Mouse (Mus musculus): ENCODE measurements around the gene Arpc2.
"Not testable (repeated sequence)": the region's sequence is repeated elsewhere in the genome, so short reads cannot be mapped to it uniquely, and the experiment has no call there.

Gene Arpc2

DNA sequence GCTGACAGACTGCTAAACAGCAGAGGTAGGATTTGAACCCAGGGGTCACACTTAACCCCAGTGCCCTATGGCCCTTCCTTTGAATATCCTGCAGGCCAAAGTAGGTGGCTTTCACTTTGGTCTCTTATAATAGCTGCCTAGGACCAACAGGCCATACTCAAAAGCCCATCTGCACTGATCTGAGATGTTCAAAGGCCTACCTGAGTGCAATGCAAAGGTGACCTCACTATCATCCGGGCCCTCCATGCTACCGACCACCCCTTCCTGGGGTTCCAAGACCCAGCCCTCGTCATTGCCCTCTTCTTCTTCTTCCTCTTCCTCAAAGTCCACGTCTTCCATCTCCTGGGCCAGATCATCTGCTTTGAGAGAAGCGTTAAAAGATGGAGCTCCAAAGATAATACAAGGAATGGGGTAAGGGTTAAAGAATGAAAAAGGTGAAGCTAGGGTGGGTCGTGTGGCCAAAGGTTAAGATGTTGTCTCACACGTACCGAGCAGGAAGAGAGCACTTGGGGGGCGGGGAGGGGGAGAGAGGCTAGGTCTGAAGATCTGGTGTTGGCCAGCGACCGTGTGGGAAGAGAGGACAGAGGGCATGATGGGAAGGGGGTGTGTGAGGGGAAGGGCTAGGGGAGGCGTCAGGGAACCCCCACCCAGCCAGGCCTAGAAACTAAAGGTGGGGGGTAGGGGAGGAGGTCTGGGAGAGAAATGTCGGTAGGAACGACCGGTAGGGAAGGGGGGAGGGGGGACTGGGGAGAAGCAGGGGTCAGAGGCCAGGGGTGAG is 48.0 kb downstream of the Arpc2 start:
- DNase-seq (ENCODE audit: low spot score): no peak

GRCm38 (mm10) chr1:74284543-74285160 is 48.8 kb downstream of the Arpc2 start, which contains the start of the genes Aamp and Pnkd:
Gene Aamp, minus strand, starts transcription at chr1:74284738.
Gene Pnkd, plus strand, starts transcription at chr1:74284930.
- DNase-seq (ENCODE audit: low spot score): peak; percentile 100

GRCm38 (mm10) chr1:74285212-74286010 is 49.5 kb downstream of the Arpc2 start:
- DNase-seq (ENCODE audit: low spot score): no peak

- DNase-seq (ENCODE audit: low spot score): not testable (repeated sequence)
These were observed 51.2 kb downstream of the Arpc2 start for GRCm38 (mm10) chr1:74286869-74287607.

- DNase-seq (ENCODE audit: low spot score): no peak
These were observed 52.4 kb downstream of the Arpc2 start for GRCm38 (mm10) chr1:74288327-74288726.

GRCm38 (mm10) chr1:74289248-74289647 is 53.4 kb downstream of the Arpc2 start:
- DNase-seq (ENCODE audit: low spot score): no peak

DNA sequence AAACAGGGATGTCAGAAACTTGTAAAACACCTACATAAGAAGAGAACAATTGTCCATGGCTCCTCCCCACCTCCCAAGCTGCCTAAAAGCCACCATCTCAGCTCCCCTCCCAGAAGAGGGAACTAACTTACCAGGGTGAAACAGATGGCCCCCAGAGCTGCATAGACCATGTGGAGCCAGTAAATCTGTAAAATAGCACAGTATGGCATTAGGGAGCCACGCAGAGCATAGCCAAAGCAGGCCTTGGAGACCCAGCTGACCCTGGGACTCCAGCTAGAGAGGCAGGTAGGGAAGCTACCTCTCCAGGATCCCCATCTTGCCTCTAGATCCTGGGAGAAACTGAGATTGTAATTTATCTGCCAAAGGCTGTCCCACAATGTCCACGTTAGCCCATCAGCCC is 53.9 kb downstream of the Arpc2 start:
- no peak for DNase-seq (ENCODE audit: low spot score)

DNA sequence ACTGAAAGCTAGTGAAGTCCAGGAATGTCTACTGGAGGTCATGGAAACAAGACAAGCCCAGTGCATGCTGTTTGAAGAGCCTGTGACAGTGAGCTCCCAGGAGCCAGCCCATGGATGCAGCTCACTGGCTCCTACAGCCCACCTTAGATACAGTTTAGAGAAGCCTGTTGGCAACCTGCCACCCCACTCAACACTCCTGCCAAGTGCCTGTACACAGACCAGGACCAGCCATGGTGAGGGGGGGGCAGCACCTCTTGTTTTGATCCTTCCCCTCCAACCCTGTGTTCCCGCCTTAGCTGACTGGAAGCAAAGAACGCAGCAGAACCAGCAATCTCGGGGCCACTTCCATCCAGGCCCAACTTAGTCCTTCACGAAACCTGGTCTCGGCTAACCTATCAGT is 54.3 kb downstream of the Arpc2 start:
- DNase-seq (ENCODE audit: low spot score): no peak

- DNase-seq (ENCODE audit: low spot score): no peak
These were observed 56.6 kb downstream of the Arpc2 start for GRCm38 (mm10) chr1:74292331-74293020.

GRCm38 (mm10) chr1:74293306-74293960 is 57.5 kb downstream of the Arpc2 start:
- no peak for DNase-seq (ENCODE audit: low spot score)

DNA sequence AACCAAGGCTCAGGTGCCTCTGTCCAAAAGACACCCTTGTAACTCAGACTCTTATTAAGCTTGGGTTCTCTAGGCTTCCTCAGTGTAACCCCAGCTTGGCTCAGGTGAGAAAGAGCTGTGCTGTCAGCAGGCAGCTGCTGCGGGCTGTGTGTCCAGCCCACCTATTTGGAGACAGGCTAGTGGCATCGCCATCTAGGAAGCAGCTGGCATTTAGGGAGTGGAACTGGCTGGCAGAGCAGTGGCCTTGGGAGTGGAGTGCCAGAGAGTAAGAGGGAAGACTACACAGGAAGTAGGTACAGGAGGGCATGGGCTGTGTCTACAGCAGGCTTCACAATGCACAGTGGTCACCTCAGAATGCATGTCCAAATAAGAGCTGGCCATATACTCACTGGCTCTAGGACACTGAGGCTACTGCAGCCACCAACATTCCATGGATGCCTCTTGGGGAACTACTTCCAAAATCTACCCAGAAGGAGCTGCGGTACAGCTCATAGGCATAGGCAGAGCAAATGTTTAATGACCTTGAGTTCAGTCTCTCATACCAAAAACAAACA is 58.3 kb downstream of the Arpc2 start:
- no peak for DNase-seq (ENCODE audit: low spot score)

GRCm38 (mm10) chr1:74294733-74295455 is 59.0 kb downstream of the Arpc2 start:
- no peak for DNase-seq (ENCODE audit: low spot score)

DNA sequence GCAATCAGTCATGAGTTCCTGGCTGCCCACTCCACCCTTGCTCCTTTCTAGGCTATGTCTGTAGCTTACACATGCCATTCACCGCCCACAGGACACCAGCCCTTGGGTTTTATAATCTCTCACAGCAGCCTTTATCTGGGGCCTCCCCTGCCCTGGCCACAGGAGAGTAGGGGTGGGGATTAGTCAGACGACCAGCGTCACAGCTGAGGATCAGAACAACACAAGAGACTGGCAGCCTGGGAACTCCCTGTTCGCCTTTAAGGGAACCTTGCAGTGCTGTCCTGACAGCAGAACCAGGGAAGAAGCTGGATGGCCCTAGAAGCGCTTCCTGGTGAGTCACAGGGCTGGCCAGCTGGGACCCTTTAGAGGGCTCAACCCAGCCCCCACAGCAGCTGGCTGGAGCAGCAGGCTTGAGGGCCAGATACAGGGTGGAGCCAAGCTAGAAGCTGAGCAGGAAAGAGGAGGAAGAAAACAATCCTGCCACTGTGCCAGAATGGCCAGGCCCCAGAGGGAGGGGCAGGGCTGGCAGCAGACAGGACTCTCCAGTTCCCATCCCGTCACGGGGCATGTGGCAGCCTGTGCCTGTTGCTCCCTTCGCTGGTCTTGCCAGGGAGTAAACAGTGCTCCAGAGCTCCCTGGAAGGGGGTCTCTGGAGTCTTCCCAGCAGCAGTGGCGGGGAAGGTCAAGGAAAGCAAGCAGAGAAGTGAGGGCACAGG is 59.7 kb downstream of the Arpc2 start:
- DNase-seq (ENCODE audit: low spot score): peak; percentile 80

DNA sequence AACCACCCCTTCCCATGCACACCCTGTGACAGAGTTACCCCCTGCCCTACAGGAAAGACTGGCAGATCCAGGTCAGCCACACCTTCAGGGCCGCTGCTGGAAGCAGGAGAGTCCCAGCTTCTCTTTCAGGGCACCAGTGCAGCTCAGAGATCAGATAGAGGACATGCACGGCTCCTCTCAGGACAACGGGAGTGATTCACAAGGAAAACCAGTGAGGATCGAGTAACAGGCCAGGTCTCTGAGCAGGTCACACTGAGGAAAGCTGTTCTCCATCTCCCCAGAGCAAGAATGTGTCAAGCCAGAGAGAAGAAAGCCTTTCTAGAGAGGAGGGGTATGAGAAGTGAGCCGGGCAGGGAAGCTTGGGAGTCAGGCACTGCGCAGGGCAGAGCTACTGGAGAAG is 60.6 kb downstream of the Arpc2 start:
- DNase-seq (ENCODE audit: low spot score): no peak

DNA sequence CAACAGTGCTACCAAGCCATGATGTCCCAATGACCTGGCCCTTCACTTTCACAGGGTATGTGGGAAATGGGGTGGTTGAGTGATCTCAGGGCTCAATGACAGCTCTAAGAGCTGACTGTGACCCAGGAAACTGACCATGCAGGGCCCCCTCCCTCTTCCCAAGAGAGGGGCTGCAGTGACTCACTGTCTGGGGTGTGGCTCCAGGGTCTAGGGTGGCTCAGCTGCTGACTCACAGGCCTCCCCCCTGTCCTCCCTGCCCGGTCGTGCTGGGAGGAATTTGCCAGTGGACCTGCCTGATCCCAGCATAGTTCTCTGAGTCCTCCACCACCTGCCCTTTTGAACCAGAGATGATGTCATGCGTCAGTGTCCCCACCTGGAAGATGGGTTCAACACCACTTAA is 61.4 kb downstream of the Arpc2 start:
- no peak for DNase-seq (ENCODE audit: low spot score)

DNA sequence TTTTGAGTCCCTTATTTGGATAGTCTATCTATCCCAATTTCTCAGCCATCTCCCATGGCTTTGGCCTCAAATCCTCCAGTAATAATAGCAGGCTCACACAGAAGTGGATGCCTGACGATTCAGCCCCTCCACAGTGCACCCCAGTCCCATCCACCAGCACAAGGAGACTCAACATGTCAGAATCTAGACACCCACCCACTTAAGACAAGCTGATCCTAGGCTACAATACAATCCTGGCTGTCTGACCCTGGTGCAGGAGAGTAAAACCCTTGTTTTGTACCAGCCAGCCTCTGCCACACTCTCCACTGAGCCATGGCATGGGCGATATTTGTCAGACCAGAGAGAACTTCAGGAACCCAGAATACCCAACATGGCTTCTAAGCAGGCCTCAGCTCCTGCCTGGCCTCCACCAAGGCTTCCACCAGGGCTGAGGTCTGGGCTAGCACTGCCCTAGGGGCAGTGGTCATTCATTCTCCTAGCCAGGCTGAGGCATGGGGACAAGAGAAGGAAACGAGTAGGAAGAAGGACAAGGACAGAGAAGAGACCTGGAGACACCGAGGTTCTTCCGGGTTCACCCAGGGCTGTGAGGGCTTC is 62.4 kb downstream of the Arpc2 start:
- DNase-seq (ENCODE audit: low spot score): no peak

- DNase-seq (ENCODE audit: low spot score): no peak
These were observed 63.1 kb downstream of the Arpc2 start for GRCm38 (mm10) chr1:74298996-74299395.

DNA sequence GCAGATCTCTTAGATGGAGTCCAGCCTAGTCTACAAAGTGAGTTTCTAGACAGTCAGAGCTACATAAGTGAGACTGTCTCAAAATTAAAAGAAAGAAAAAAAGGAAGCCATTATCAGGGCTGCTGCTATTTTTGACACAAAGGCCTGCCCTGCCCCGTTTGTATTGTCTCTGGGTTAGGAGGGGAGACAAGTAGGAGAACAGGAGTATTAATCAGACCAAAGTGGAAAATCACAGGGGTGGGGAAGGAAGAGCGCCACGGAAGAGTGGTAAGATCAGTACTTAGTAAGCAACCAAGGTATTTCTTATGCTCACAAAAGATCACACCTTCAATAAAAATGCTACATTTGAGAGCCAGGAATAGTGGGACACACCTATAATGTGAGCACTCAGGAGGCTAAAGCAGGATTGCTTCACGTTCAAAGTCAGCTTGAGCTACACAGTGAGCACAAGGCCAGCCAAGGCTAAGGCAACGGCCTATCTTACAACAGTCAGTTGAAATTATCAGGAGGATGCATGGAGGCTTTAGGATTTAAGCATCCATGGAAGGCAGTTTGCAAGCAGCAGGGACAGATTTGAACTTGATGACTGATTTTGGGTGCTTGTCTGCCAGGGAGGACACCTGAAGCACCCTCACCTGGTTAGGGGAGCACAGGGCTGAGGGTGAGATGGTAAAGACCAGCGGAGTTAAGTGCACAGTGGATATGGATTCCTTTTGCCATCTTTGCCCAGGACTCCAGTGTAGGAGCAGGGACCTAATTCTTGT is 64.6 kb downstream of the Arpc2 start:
- no peak for DNase-seq (ENCODE audit: low spot score)
